Mouse (Mus musculus) G1E (cell line): ENCODE results near the gene Cckbr. TPM values are rescaled to one million over a fixed set of nuclear protein-coding genes. Genes with fewer than 3 reads are reported as not detected.

Experiments
- ATAC-seq: 2 replicates; pipeline ENCODE4 v1.8.0; 2016; ENCODE audit warnings: mild to moderate bottlenecking; ENCODE audit not compliant: insufficient number of reproducible peaks, poor library complexity, low FRiP score, severe bottlenecking; ENCODE audit errors: extremely low read depth
- DNase-seq: peaks from one replicate; pipeline ENCODE4 v3.0.0; 2012; ENCODE audit warnings: low spot score
- H3K27me3 ChIP-seq: 2 replicates; pipeline ENCODE4 v1.6.1; 2012; ENCODE audit warnings: mild to moderate bottlenecking, low read length, inconsistent platforms; ENCODE audit not compliant: insufficient read depth
- H3K36me3 ChIP-seq: replicated peaks from 2 replicates; pipeline ENCODE3; 2012; ENCODE audit warnings: mild to moderate bottlenecking, inconsistent platforms
- H3K4me1 ChIP-seq: 2 replicates; pipeline ENCODE4 v1.6.1; 2012; ENCODE audit warnings: low read depth, low read length, inconsistent platforms, mixed read lengths; ENCODE audit not compliant: insufficient read depth
- H3K4me3 ChIP-seq: 2 replicates; pipeline ENCODE4 v1.5.1; 2012; ENCODE audit warnings: low read depth, mild to moderate bottlenecking, inconsistent platforms, low read length, moderate library complexity, mixed read lengths
- H3K9me3 ChIP-seq: replicated peaks from 2 replicates; pipeline ENCODE4 v1.6.1; 2012; ENCODE audit warnings: inconsistent platforms
- CTCF ChIP-seq: IDR thresholded peaks from 2 replicates; pipeline ENCODE4 v1.5.1; 2012; ENCODE audit warnings: low read depth, low read length, inconsistent platforms, mixed read lengths
- GATA1 ChIP-seq: IDR thresholded peaks from 2 replicates; pipeline ENCODE4 v1.6.1; 2012; ENCODE audit warnings: borderline replicate concordance, low read length, inconsistent platforms, mixed read lengths
- GATA2 ChIP-seq: IDR thresholded peaks from 2 replicates; pipeline ENCODE4 v1.6.1; 2012; ENCODE audit warnings: low read depth, low read length, inconsistent platforms, borderline replicate concordance
- POLR2AphosphoS5 ChIP-seq: IDR thresholded peaks from 2 replicates; pipeline ENCODE4 v1.6.1; 2012; ENCODE audit warnings: low read depth, low read length, inconsistent platforms; ENCODE audit not compliant: insufficient replicate concordance
- TAL1 ChIP-seq: conservative IDR thresholded peaks from 2 replicates; pipeline ENCODE4 v1.6.1; 2012; ENCODE audit warnings: low read depth, low read length, inconsistent platforms, mixed read lengths
- polyA plus RNA-seq: library from polyadenylated mRNA; stranded (reverse); fragments of >175 nt; gene quantifications from 2 replicates; pipeline ENCODE4 v1.2.3, GENCODE M21; 2012
- total RNA-seq, 2 experiments: library from RNA; stranded (forward) in 1 of 2; stranded (reverse) in 1 of 2; fragments of 200-1000 nt in 1 of 2; fragments of >200 nt in 1 of 2; fragmentation: Nextera tagmentation in 1 of 2; gene quantifications; 2 replicates each; pipeline ENCODE4 v1.2.3; 2014 to 2017

Gene Cckbr
- total RNA-seq (2014; fragmentation: Nextera tagmentation) (not detected in 2 replicates), total RNA-seq (2017) (0.05 TPM in 1 of 2 replicates, not detected in the other), polyA plus RNA-seq (not detected in 2 replicates)

GRCm38 (mm10) chr7:105425424-105426043 is at the start of gene Cckbr:
TSS of gene Cckbr (plus strand) at chr7:105425731.
- ATAC-seq (no peak), DNase-seq (no peak)
- H3K36me3 ChIP-seq = no peaks in the 10 kb centered on the region
- H3K4me1 ChIP-seq = no peaks in the 10 kb centered on the region
- no peak for TF ChIP-seq GATA1
- TF ChIP-seq POLR2AphosphoS5 = no peak
- no peak for TF ChIP-seq GATA2
- no peak for TF ChIP-seq TAL1
- TF ChIP-seq CTCF = no peak
- H3K27me3 ChIP-seq = peaks cover 5% of the 10 kb centered on the region; the same call in 1 of the 2 replicates
- H3K4me3 ChIP-seq = no peak within 1 kb of the TSS
- no peaks in the 10 kb centered on the region for H3K9me3 ChIP-seq

DNA sequence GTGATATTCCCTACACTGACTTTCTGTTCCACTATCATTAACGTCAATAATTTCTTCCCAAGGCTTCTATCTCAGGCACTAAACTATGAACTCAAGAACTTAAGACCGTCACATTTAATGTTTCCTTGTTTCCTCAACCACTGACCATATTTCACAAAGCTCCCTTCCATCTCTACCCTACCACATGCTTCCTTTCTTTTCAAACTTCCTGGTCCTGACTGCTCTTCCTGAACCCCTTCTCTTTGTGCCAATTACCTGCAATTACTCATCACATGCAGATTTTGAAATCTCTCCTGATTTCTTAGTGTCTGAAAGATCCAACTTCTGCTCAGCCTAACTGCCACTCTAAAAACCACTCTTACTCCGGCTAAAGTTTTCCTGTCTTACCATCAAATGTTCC is 45.2 kb upstream of the Cckbr start:
- ATAC-seq = no peak
- TF ChIP-seq TAL1 = no peak
- no peak for TF ChIP-seq GATA1
- no peak for TF ChIP-seq GATA2
- no peak for TF ChIP-seq CTCF
- no peak for TF ChIP-seq POLR2AphosphoS5
- H3K36me3 ChIP-seq = peaks cover 89% of the 10 kb centered on the region

GRCm38 (mm10) chr7:105387696-105388095 is 37.8 kb upstream of the Cckbr start:
- TF ChIP-seq POLR2AphosphoS5 (no peak), GATA2 (no peak)
- peaks cover 79% of the 10 kb centered on the region for H3K36me3 ChIP-seq
- ATAC-seq = no peak

More for the DNA sequence above, 45.2 kb upstream of the Cckbr start:
- no peak for DNase-seq
- Histone ChIP-seq H3K4me3 (no peak overlapping the region), H3K9me3 (no peaks in the 10 kb centered on the region), H3K27me3 (no peaks in the 10 kb centered on the region), H3K4me1 (no peaks in the 10 kb centered on the region)

DNA sequence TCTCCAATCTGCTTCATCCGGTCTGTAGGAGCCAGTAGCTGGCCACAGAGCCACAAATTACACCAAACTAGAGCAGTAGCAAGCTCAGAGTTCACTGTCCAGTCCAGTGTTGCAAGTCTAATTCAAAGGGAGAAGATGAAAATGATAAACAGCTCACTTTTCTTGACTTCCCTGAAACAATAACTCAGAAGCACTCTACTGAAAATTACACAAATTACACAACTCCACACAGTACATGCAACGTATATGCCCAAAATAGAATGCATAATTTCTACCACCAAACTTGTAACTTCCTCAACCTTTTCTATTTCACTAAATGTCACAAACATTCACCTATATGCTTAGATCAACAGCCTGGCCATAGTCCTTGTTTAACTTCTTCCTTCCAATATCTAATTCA is 35.3 kb upstream of the Cckbr start:
- Histone ChIP-seq H3K4me3 (no peak overlapping the region), H3K4me1 (no peaks in the 10 kb centered on the region; the same call in 1 of the 2 replicates), H3K27me3 (no peaks in the 10 kb centered on the region), H3K36me3 (peaks cover 70% of the 10 kb centered on the region), H3K9me3 (no peaks in the 10 kb centered on the region)
- no peak for ATAC-seq
- no peak for DNase-seq
- TF ChIP-seq CTCF (no peak), POLR2AphosphoS5 (no peak), GATA2 (no peak), GATA1 (no peak), TAL1 (no peak)

More at GRCm38 (mm10) chr7:105387696-105388095, 37.8 kb upstream of the Cckbr start:
- Histone ChIP-seq H3K4me3 (no peak overlapping the region), H3K27me3 (no peaks in the 10 kb centered on the region), H3K9me3 (no peaks in the 10 kb centered on the region), H3K4me1 (no peaks in the 10 kb centered on the region; the same call in 1 of the 2 replicates)
- DNase-seq = no peak

DNA sequence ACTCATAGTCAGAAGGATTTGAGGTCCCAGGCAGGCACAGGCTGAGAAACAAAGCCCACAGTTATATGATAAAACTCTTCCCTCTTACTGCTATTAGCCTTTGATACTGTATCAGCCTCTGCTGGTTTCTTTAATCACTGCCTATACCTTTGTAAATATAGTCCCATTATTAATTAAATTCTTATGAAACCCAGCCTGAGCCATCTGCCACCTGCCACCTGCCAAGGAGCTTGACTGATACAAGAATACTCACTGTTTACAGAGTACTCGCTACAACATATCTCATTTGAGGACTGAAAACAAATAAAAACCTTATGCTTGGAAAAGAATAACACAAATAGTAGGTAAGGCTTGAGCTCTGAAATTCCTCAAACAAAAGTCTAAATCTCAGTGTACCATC is 30.9 kb upstream of the Cckbr start:
- DNase-seq = no peak
- Histone ChIP-seq H3K36me3 (peaks cover 40% of the 10 kb centered on the region), H3K4me3 (no peak overlapping the region), H3K27me3 (no peaks in the 10 kb centered on the region), H3K4me1 (peaks cover 27% of the 10 kb centered on the region), H3K9me3 (no peaks in the 10 kb centered on the region)
- ATAC-seq = no peak
- TF ChIP-seq TAL1 (no peak), GATA1 (no peak), CTCF (no peak), GATA2 (no peak), POLR2AphosphoS5 (no peak)

DNA sequence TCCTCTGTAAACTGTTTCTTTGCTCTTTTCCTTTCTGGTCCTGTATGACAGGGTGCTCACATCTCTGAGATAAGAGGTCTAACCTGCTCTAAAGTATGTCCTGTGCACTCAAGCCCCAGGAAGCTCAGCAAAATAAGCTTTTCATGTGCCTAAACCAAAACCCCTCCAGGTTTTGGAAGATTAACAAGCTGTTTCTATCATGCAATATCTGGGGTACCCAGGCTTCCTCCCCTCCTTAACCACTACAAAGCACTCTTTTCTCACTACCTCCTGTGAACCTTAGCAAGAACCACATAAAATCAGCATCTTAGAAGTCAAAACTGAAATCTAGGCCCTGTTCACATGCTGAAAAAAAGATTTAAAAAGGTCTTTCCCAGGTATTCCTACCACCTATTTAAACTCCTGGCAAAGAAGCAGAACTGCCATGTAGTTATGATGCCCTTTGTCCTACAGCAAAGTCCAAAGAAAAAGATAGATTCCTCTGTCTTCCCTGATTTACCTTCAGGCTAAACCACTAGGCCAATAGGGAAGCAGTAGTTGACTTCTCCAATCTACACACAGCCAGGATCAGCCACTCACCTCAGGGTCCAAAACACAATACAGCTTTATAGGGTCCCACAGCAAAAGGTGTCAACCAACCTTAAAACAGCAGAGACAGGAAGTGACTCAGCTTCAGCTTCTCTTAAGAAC is 30.3 kb upstream of the Cckbr start:
- no peaks in the 10 kb centered on the region for H3K9me3 ChIP-seq
- ATAC-seq = no peak

More for the DNA sequence above, 30.3 kb upstream of the Cckbr start:
- peaks cover 33% of the 10 kb centered on the region for H3K36me3 ChIP-seq
- no peak for DNase-seq
- peaks cover 28% of the 10 kb centered on the region for H3K4me1 ChIP-seq
- TF ChIP-seq CTCF = no peak
- TF ChIP-seq TAL1 = no peak
- TF ChIP-seq GATA2 = no peak
- TF ChIP-seq GATA1 = no peak
- no peak for TF ChIP-seq POLR2AphosphoS5
- H3K27me3 ChIP-seq = no peaks in the 10 kb centered on the region
- H3K4me3 ChIP-seq = no peak overlapping the region
